Mouse (Mus musculus) forebrain, embryonic 10.5 days (tissue): Measurements from ENCODE around the gene Col26a1. TPM values are rescaled to one million over a fixed set of nuclear protein-coding genes. Genes with fewer than 3 reads are reported as not detected.
"Not testable (repeated sequence)": the region's sequence is repeated elsewhere in the genome, so short reads cannot be mapped to it uniquely, and the experiment has no call there.

Experiments used
- DNase-seq: peaks from one replicate; pipeline ENCODE4 v3.0.0-alpha.2; 2017; ENCODE audit warnings: low spot score; ENCODE audit errors: extremely low spot score
- H3K27ac ChIP-seq: fragments of 300-500 bp; sonication (generic); 2 replicates; pipeline ENCODE4 v1.5.1; 2016; ENCODE audit warnings: mild to moderate bottlenecking
- H3K27me3 ChIP-seq: fragments of 300-500 bp; sonication (generic); 2 replicates; pipeline ENCODE4 v1.6.1; 2016; ENCODE audit warnings: mild to moderate bottlenecking; ENCODE audit not compliant: poor library complexity, severe bottlenecking
- H3K36me3 ChIP-seq: fragments of 300-500 bp; sonication (generic); replicated peaks from 2 replicates; pipeline ENCODE4 v1.6.1; 2016; ENCODE audit warnings: mild to moderate bottlenecking, moderate library complexity
- H3K4me1 ChIP-seq: fragments of 300-500 bp; sonication (generic); 2 replicates; pipeline ENCODE4 v1.6.1; 2016
- H3K4me3 ChIP-seq: fragments of 300-500 bp; sonication (generic); 2 replicates; pipeline ENCODE4 v1.5.1; 2016; ENCODE audit warnings: mild to moderate bottlenecking, moderate library complexity
- H3K9me3 ChIP-seq: fragments of 300-500 bp; sonication (generic); 2 replicates; pipeline ENCODE4 v1.6.1; 2016; ENCODE audit warnings: mild to moderate bottlenecking, moderate library complexity
- WGBS: fragments of 180-500 bp; shearing (Covaris S2); methylation state at CpG from one replicate; pipeline ENCODE4 v1.1.7; 2016; 5-methylcytosine and 5-hydroxymethylcytosine counted together
- polyA plus RNA-seq: library from polyadenylated mRNA; unstranded; fragments of >200 nt; fragmentation: Nextera tagmentation; extraction: Ambion mirVana; gene quantifications from 2 replicates; pipeline ENCODE4 v1.2.1, GENCODE M21; 2016

The Col26a1 gene
- polyA plus RNA-seq, 1 experiment from 2014 or later: 48.6 TPM

DNA sequence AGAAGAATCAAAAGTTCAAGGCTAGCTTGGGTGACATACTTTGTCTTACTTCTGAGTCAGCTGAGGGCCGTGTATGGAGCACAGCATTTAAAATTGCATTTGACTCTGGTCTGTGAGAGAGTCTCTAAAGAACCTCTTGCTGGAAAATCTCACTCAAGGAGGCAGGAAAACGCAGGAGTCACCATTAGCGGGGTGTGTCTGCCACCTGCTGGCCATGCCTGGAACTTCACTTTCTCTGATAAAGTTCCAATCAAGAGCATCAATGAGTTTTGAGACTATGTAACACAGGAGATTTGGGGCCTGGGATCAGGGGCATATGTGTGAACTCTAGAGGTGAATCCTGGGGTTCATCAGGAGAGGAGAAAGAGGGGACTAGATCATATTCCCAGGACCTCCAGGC is 127.3 kb downstream of the Col26a1 start:
- Histone ChIP-seq H3K9me3 (no peaks in the 10 kb centered on the region; the same call in 1 of the 2 replicates), H3K27ac (no peak overlapping the region), H3K4me1 (no peaks in the 10 kb centered on the region), H3K27me3 (no peaks in the 10 kb centered on the region), H3K4me3 (no peak overlapping the region), H3K36me3 (peaks cover 38% of the 10 kb centered on the region)
- 2% methylated on average over 3 of the region's 3 CpGs for WGBS
- DNase-seq: peak; percentile 69

DNA sequence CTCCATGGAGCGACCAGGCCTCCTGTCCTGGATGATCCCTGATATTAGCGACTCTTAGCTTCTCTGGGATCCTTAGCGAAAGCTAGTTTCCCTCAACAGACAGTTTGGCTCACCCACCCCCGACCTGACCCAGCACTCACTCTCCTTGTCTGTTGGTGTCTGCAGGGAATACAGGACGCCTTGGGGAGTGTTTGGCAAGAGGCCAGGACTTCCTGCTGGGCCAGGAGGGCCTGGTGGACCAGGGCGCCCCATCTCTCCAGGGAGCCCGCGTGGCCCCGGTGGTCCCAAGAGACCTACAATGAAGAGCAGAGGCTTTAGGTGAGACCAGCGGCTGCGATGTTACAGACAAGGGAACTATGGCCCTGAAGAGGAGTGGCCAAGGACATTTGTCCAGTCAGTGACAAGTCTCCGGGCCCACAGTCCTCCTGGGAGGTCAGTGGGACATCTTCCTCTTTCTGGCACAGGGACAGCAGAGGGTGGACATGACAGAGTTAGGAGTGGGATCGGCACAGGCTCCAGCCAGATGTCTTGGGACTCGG is 128.9 kb downstream of the Col26a1 start:
- Histone ChIP-seq H3K4me3 (no peak overlapping the region), H3K36me3 (peaks cover 53% of the 10 kb centered on the region), H3K27me3 (no peaks in the 10 kb centered on the region), H3K27ac (no peak overlapping the region), H3K4me1 (no peaks in the 10 kb centered on the region), H3K9me3 (peaks cover 8% of the 10 kb centered on the region)
- WGBS: 69% methylated on average over 14 of the region's 14 CpGs
- no peak for DNase-seq

DNA sequence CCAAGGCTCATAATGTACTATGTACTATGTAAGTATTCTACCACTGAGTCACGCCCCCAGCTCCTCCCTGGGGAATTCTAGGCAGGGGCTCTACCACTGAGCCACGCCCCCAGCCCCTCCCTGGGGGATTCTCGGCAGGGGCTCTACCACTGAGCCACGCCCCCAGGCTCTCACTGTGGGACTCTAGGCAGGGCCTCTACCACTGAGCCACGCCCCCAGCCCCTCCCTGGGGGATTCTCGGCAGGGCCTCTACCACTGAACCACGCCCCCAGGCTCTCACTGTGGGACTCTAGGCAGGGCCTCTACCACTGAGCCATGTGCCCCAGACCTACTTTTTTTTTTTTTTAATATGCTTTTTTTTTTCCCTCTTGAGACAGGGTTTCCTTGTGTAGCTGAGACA is 129.8 kb downstream of the Col26a1 start:
- not testable (repeated sequence) for H3K4me3 ChIP-seq, H3K27me3 ChIP-seq, DNase-seq, H3K4me1 ChIP-seq, H3K27ac ChIP-seq
- 75% methylated on average over 7 of the region's 7 CpGs for WGBS
- Histone ChIP-seq H3K36me3 (peaks cover 63% of the 10 kb centered on the region), H3K9me3 (peaks cover 18% of the 10 kb centered on the region)

DNA sequence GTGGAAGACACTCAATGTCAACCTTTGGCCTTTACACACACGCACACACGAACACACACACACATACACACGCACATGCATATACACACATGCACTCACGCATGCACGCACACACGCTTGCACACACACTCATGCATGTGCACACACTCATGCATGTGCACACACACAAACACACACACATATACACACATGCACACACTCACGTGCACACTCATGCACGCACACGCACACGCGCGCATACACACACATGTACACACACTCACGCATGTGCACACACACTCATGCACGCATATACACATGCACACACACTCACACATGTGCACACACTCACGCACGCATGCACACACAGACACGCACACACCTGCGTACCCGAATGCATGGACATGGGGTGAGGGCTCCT is 130.9 kb downstream of the Col26a1 start:
- no peak for DNase-seq
- no peaks in the 10 kb centered on the region for H3K4me1 ChIP-seq
- peaks cover 74% of the 10 kb centered on the region for H3K36me3 ChIP-seq
- 96% methylated on average over 19 of the region's 19 CpGs for WGBS
- no peak overlapping the region for H3K4me3 ChIP-seq
- peaks cover 28% of the 10 kb centered on the region for H3K9me3 ChIP-seq
- no peak overlapping the region for H3K27ac ChIP-seq
- no peaks in the 10 kb centered on the region for H3K27me3 ChIP-seq

DNA sequence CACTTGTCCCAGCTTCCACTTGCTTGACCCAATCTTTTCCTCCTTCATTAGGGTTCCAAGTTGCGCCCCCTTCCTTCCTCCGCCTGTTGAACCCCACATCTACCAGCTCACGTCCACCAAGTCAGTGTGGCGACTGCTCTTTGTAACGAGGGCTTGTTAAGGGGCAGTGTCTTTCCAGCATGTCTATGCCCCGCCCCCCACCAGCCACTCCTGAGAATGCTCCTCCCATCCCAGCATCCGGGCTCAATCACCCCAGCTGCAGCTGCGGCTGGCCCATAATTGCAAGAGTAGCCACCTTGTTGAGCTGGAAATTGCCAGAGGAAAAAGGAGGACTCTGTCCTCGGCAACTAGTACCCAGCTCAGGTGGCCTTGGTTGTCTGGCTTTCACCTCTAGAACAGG is 136.4 kb downstream of the Col26a1 start:
- DNase-seq: no peak
- no peak overlapping the region for H3K27ac ChIP-seq
- 75% methylated on average over 9 of the region's 9 CpGs for WGBS
- H3K27me3 ChIP-seq: no peaks in the 10 kb centered on the region
- no peaks in the 10 kb centered on the region for H3K4me1 ChIP-seq
- no peak overlapping the region for H3K4me3 ChIP-seq
- H3K9me3 ChIP-seq: peaks cover 39% of the 10 kb centered on the region
- H3K36me3 ChIP-seq: peaks cover 61% of the 10 kb centered on the region

DNA sequence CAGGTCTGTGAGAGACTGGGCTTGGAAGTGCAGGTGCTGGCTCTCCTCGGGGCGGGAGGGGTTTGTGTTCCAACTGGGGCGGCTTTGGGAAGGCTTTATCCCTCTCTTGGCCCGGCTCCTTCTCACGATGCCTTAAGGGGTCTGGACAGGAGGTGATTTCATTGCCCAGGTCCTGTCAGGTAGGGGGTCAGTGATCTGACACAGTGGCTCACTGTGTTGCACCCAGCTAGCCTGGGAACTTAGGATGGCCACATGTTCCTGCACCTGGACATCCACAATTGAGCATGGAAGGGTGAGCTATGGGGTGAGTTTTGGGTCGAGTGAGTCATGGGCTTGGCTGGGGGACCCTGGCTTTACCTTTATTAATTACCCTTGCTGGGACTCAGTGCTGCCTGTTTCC is 144.1 kb downstream of the Col26a1 start:
- Histone ChIP-seq H3K9me3 (no peaks in the 10 kb centered on the region), H3K27ac (no peak overlapping the region), H3K27me3 (no peaks in the 10 kb centered on the region), H3K4me3 (no peak overlapping the region), H3K36me3 (no peaks in the 10 kb centered on the region; the same call in 1 of the 2 replicates), H3K4me1 (no peaks in the 10 kb centered on the region)
- no peak for DNase-seq
- WGBS: 72% methylated on average over 6 of the region's 6 CpGs

DNA sequence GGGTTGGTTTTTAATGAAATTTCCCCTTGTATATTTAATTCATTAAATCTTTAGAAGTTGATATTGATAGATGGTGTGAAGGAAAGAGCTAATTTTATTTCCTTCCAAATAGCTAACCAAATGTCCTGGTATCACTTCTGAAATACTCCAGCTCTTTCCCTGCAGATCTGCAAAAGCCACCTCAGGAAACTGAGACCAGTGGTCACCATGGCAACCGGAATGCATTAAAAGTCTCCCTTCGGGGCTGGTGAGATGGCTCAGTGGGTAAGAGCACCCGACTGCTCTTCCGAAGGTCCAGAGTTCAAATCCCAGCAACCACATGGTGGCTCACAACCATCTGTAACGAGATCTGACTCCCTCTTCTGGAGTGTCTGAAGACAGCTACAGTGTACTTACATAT is 156.7 kb downstream of the Col26a1 start:
- H3K4me3 ChIP-seq: not testable (repeated sequence)
- WGBS: 84% methylated on average over 5 of the region's 5 CpGs

DNA sequence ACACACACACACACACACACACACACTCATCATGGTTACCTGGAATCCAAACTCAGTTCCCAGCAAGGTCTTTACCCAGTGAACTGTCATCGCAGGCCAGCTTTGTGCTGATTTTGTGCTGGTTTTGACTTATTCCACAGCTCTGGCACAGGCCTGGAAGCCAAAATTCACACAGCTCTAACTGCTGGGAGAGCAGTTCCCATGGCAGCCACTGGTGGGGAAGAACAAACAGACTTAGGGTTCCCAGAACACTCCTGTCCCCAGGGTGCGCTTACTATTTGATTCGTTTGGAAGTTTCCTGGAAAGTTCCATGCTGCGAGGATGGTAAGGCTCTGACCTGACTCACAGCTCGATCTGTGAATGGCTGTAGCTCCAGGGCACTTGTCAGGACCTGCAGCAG is 161.4 kb downstream of the Col26a1 start:
- no peaks in the 10 kb centered on the region for H3K27me3 ChIP-seq

More for the DNA sequence above, 156.7 kb downstream of the Col26a1 start:
- H3K27ac ChIP-seq, H3K36me3 ChIP-seq, H3K27me3 ChIP-seq, H3K4me1 ChIP-seq, DNase-seq, H3K9me3 ChIP-seq: not testable (repeated sequence)

DNA sequence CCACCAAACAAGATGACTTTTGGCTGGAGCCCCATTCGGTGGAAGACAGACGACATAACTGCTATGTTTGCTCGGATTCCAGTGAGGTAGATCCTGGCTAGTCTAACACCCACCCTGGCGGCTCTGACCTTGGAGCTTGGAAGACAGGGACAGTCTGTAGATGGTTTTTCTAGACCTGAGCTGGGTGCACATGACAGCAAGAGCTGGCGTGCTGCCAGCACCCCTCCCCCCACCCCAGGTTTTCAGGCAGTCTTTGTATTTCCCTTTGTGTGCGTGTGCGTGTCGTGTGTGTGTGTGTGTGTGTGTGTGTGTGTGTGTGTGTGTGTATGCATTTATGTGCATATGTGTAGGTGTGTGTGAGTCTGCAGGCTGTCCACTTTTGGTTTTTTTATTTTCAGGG is 164.4 kb downstream of the Col26a1 start:
- no peak for DNase-seq

More for the DNA sequence above, 161.4 kb downstream of the Col26a1 start:
- no peaks in the 10 kb centered on the region for H3K4me1 ChIP-seq
- no peaks in the 10 kb centered on the region for H3K36me3 ChIP-seq
- H3K4me3 ChIP-seq: no peak overlapping the region
- H3K27ac ChIP-seq: no peak overlapping the region
- no peak for DNase-seq
- 82% methylated on average over 5 of the region's 5 CpGs for WGBS
- H3K9me3 ChIP-seq: no peaks in the 10 kb centered on the region

DNA sequence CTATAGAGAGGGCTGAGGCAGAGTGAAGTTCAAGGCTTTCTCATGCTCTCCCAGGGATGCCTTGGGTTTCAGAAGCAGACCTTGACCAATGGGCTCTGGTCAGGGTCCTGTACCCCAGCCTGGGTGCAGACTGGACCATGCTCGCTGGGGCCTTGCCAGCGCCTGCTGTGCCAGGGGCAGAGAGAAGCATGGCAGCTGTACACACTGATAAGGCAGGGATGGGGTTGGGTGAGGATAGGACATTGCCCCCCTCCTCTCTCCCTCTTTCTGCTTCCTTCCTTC is 165.5 kb downstream of the Col26a1 start:
- Histone ChIP-seq H3K4me1 (peaks cover 12% of the 10 kb centered on the region), H3K36me3 (no peaks in the 10 kb centered on the region), H3K27me3 (peaks cover 33% of the 10 kb centered on the region), H3K27ac (no peak overlapping the region), H3K9me3 (no peaks in the 10 kb centered on the region), H3K4me3 (no peak overlapping the region)
- 73% methylated on average over 2 of the region's 2 CpGs for WGBS
- no peak for DNase-seq

More for the DNA sequence above, 164.4 kb downstream of the Col26a1 start:
- Histone ChIP-seq H3K4me1 (peaks cover 12% of the 10 kb centered on the region), H3K36me3 (no peaks in the 10 kb centered on the region), H3K9me3 (no peaks in the 10 kb centered on the region), H3K27ac (no peak overlapping the region), H3K4me3 (no peak overlapping the region), H3K27me3 (peaks cover 25% of the 10 kb centered on the region)
- WGBS: 85% methylated on average over 8 of the region's 8 CpGs

DNA sequence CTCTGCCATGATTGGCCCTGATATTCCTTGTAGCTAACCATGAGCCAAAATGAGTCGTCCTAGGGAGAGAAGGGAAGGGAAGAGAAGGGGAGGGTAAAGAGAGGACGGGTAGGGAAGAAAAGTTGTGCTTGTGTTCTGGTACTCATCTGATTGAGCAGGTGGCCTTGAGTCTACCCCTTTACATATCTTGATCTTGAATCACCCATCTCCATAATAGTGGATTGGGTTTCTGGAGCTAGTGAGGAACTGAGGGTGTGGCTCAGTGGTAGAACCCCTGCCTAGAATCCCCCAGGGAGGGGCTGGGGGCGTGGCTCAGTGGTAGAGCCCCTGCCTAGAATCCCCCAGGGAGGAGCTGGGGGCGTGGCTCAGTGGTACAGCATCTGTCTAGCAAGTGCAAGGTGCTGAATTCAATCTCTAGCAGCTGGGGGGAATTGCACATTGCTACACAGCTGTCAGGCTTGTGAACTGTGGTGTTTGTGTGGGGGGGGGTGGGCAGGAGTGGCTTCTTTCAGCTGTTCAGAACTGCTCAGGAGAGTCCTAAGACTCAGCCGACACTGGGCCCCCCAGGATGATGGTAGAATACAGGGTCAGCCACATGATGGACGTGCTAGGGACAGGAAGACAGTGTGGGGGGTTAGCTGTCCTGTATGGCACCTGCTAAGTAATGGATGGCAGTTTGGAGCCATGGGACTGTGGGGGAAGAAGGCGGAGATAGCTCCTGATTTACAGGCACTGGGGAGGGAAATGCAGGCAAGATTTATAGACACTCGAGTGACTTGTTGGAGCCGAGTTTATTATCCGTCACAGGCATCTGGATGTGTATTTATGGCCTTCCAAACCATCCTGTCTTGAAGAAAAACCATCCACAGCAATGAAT is 166.1 kb downstream of the Col26a1 start:
- WGBS: 72% methylated on average over 10 of the region's 10 CpGs
- H3K9me3 ChIP-seq: no peaks in the 10 kb centered on the region

DNA sequence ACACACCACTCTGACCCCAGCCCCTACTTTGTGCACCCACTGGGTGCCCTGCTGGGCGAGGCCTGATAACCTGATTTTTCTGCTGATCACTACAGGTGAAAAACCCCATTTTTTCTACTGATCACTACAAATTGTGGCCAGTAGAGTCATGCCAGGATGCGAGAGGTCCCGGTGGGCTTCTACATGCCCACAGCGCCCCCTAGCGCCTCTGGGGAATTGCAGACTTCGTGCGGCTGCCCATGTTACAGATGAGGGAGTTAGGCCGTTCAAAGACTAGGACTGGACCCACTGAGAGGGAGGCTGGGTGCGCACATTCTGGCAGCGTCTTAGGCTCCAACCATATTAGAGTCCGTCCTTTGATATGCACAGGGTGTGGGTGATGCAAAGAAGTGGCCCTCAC is 168.1 kb downstream of the Col26a1 start:
- 21% methylated on average over 11 of the region's 11 CpGs for WGBS
- Histone ChIP-seq H3K27ac (peak overlapping the region; percentile 12; the same call in 1 of the 2 replicates), H3K9me3 (no peaks in the 10 kb centered on the region), H3K4me3 (peak overlapping the region; percentile 34), H3K36me3 (no peaks in the 10 kb centered on the region), H3K27me3 (peaks cover 33% of the 10 kb centered on the region), H3K4me1 (peaks cover 18% of the 10 kb centered on the region)
- peak; percentile 63 for DNase-seq

More for the DNA sequence above, 166.1 kb downstream of the Col26a1 start:
- no peaks in the 10 kb centered on the region for H3K36me3 ChIP-seq
- peaks cover 12% of the 10 kb centered on the region for H3K4me1 ChIP-seq
- no peak overlapping the region for H3K27ac ChIP-seq
- H3K4me3 ChIP-seq: no peak overlapping the region
- H3K27me3 ChIP-seq: peaks cover 33% of the 10 kb centered on the region
- no peak for DNase-seq

DNA sequence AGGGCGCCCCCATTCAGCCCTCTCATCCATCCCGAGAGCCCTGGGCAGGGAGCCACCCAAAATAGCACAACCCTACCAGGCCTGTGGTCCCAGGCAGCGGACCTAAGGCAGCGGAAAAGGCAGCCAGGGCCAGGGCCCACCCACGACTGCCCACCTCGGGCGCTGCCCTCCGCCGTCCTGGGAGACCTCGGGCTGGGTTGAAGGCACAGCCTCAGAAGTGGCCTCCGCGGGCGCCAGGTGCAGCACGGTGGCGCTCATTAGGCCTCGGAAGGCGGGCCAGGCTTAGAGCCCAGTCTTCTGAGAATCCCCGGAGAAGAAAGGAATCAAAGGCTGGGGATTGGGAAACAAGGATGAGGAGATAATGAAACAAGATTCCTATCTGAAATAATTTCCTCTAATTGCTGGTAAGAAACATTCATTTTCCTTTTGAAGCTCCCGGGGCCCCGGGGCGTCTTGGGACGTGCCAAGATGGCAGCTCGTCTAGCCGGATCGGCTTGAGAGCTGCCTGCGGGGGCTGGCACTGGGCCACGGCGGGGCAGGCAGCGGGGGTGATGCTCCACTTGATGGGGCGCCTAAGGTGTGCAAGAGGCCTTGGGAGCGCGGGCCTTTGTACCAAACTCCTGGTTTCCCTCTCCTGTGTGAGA is 168.7 kb downstream of the Col26a1 start:
- DNase-seq: no peak
- H3K4me3 ChIP-seq: peak overlapping the region; percentile 34
- H3K4me1 ChIP-seq: peaks cover 18% of the 10 kb centered on the region
- H3K27ac ChIP-seq: peak overlapping the region; percentile 12; the same call in 1 of the 2 replicates
- no peaks in the 10 kb centered on the region for H3K36me3 ChIP-seq
- WGBS: 30% methylated on average over 32 of the region's 32 CpGs
- no peaks in the 10 kb centered on the region for H3K9me3 ChIP-seq
- H3K27me3 ChIP-seq: peaks cover 33% of the 10 kb centered on the region
